Mouse (Mus musculus): ENCODE data around the gene Fam19a5. TPM values are rescaled to one million over a fixed set of nuclear protein-coding genes. Genes with fewer than 3 reads are reported as not detected.

Gene Fam19a5
- polyA plus RNA-seq, 1 experiment from 2014 or later = 4.7 TPM

- peaks cover 30% of the 10 kb centered on the region; the same call in 1 of the 2 replicates for H3K27me3 ChIP-seq (ENCODE audit: insufficient read depth, low read length)
- peak overlapping the region; percentile 43; the same call in 1 of the 2 replicates for H3K27ac ChIP-seq (ENCODE audit: low read length)
These were observed 80.0 kb downstream of the Fam19a5 start for GRCm38 (mm10) chr15:87623966-87624609.

GRCm38 (mm10) chr15:87624610-87625091 is 80.6 kb downstream of the Fam19a5 start:
- peak overlapping the region; percentile 67 for H3K4me3 ChIP-seq (ENCODE audit: low read length)
- no peaks in the 10 kb centered on the region for H3K36me3 ChIP-seq (ENCODE audit: insufficient read depth, low read length)
- H3K4me2 ChIP-seq (replicated peaks; ENCODE audit: low read depth, low read length) = peak overlapping the region; percentile 96
- under 1% methylated on average over 50 of the region's 76 CpGs for WGBS
- peaks cover 30% of the 10 kb centered on the region; the same call in 1 of the 2 replicates for H3K27me3 ChIP-seq (ENCODE audit: insufficient read depth, low read length)
- ATAC-seq (ENCODE audit: low FRiP score, low TSS enrichment) = peak; percentile 55; the same call in 1 of the 2 replicates
- no peaks in the 10 kb centered on the region for H3K9me3 ChIP-seq (ENCODE audit: low read length)
- peaks cover 5% of the 10 kb centered on the region for H3K4me1 ChIP-seq (ENCODE audit: insufficient read depth, low read length)
- peak overlapping the region; percentile 74 for H3K9ac ChIP-seq (replicated peaks; ENCODE audit: low read length)
- H3K27ac ChIP-seq (ENCODE audit: low read length) = peak overlapping the region; percentile 43; the same call in 1 of the 2 replicates

More at GRCm38 (mm10) chr15:87623966-87624609, 80.0 kb downstream of the Fam19a5 start:
- Histone ChIP-seq H3K4me3 (ENCODE audit: low read length) (peak overlapping the region; percentile 67), H3K4me1 (ENCODE audit: insufficient read depth, low read length) (peaks cover 5% of the 10 kb centered on the region), H3K9ac (replicated peaks; ENCODE audit: low read length) (peak overlapping the region; percentile 74), H3K9me3 (ENCODE audit: low read length) (no peaks in the 10 kb centered on the region), H3K4me2 (replicated peaks; ENCODE audit: low read depth, low read length) (peak overlapping the region; percentile 96), H3K36me3 (ENCODE audit: insufficient read depth, low read length) (no peaks in the 10 kb centered on the region)
- peak; percentile 90 for ATAC-seq (ENCODE audit: low FRiP score, low TSS enrichment)
- WGBS = under 1% methylated on average over 70 of the region's 86 CpGs

- ATAC-seq (ENCODE audit: low FRiP score, low TSS enrichment) = peak; percentile 83
- Histone ChIP-seq H3K4me1 (ENCODE audit: insufficient read depth, low read length) (peaks cover 5% of the 10 kb centered on the region), H3K9ac (replicated peaks; ENCODE audit: low read length) (peak overlapping the region; percentile 74), H3K4me3 (ENCODE audit: low read length) (peak overlapping the region; percentile 67), H3K9me3 (ENCODE audit: low read length) (no peaks in the 10 kb centered on the region), H3K27me3 (ENCODE audit: insufficient read depth, low read length) (peaks cover 30% of the 10 kb centered on the region; the same call in 1 of the 2 replicates), H3K27ac (ENCODE audit: low read length) (0 out of 2 replicates have a peak overlapping the region, but pooled peaks have one; percentile 10), H3K4me2 (replicated peaks; ENCODE audit: low read depth, low read length) (peak overlapping the region; percentile 96), H3K36me3 (ENCODE audit: insufficient read depth, low read length) (no peaks in the 10 kb centered on the region)
- 1% methylated on average over 54 of the region's 68 CpGs for WGBS
These were observed 81.3 kb downstream of the Fam19a5 start for GRCm38 (mm10) chr15:87625236-87626023.

GRCm38 (mm10) chr15:87635272-87635671 is 91.2 kb downstream of the Fam19a5 start:
- H3K9ac ChIP-seq (replicated peaks; ENCODE audit: low read length) = no peak overlapping the region
- H3K4me1 ChIP-seq (ENCODE audit: insufficient read depth, low read length) = 0 out of 2 replicates have a peak, but pooled peaks cover 9% of the 10 kb centered on the region
- 93% methylated on average over 5 of the region's 5 CpGs for WGBS
- no peak overlapping the region for H3K4me3 ChIP-seq (ENCODE audit: low read length)
- no peaks in the 10 kb centered on the region for H3K36me3 ChIP-seq (ENCODE audit: insufficient read depth, low read length)
- H3K27me3 ChIP-seq (ENCODE audit: insufficient read depth, low read length) = no peaks in the 10 kb centered on the region
- no peak overlapping the region for H3K4me2 ChIP-seq (replicated peaks; ENCODE audit: low read depth, low read length)
- H3K9me3 ChIP-seq (ENCODE audit: low read length) = no peaks in the 10 kb centered on the region
- no peak for ATAC-seq (ENCODE audit: low FRiP score, low TSS enrichment)
- H3K27ac ChIP-seq (ENCODE audit: low read length) = no peak overlapping the region

- no peak overlapping the region for H3K27ac ChIP-seq (ENCODE audit: low read length)
- no peaks in the 10 kb centered on the region for H3K27me3 ChIP-seq (ENCODE audit: insufficient read depth, low read length)
- WGBS = 60% methylated on average over 4 of the region's 4 CpGs
- no peak overlapping the region for H3K4me3 ChIP-seq (ENCODE audit: low read length)
- ATAC-seq (ENCODE audit: low FRiP score, low TSS enrichment) = peak; percentile 35; the same call in 1 of the 2 replicates
- H3K9ac ChIP-seq (replicated peaks; ENCODE audit: low read length) = no peak overlapping the region
- H3K36me3 ChIP-seq (ENCODE audit: insufficient read depth, low read length) = no peaks in the 10 kb centered on the region
- no peaks in the 10 kb centered on the region for H3K9me3 ChIP-seq (ENCODE audit: low read length)
- 0 out of 2 replicates have a peak, but pooled peaks cover 9% of the 10 kb centered on the region for H3K4me1 ChIP-seq (ENCODE audit: insufficient read depth, low read length)
- H3K4me2 ChIP-seq (replicated peaks; ENCODE audit: low read depth, low read length) = no peak overlapping the region
These were observed 92.3 kb downstream of the Fam19a5 start for GRCm38 (mm10) chr15:87636407-87636806.

GRCm38 (mm10) chr15:87637234-87637633 is 93.1 kb downstream of the Fam19a5 start:
- no peaks in the 10 kb centered on the region for H3K27me3 ChIP-seq (ENCODE audit: insufficient read depth, low read length)
- ATAC-seq (ENCODE audit: low FRiP score, low TSS enrichment) = no peak
- no peak overlapping the region for H3K9ac ChIP-seq (replicated peaks; ENCODE audit: low read length)
- no peak overlapping the region for H3K4me2 ChIP-seq (replicated peaks; ENCODE audit: low read depth, low read length)
- no peaks in the 10 kb centered on the region for H3K9me3 ChIP-seq (ENCODE audit: low read length)
- no peak overlapping the region for H3K27ac ChIP-seq (ENCODE audit: low read length)
- no peak overlapping the region for H3K4me3 ChIP-seq (ENCODE audit: low read length)
- 0 out of 2 replicates have a peak, but pooled peaks cover 9% of the 10 kb centered on the region for H3K4me1 ChIP-seq (ENCODE audit: insufficient read depth, low read length)
- no peaks in the 10 kb centered on the region for H3K36me3 ChIP-seq (ENCODE audit: insufficient read depth, low read length)

GRCm38 (mm10) chr15:87638270-87638669 is 94.2 kb downstream of the Fam19a5 start:
- no peak overlapping the region for H3K27ac ChIP-seq (ENCODE audit: low read length)
- ATAC-seq (ENCODE audit: low FRiP score, low TSS enrichment) = peak; percentile 64; the same call in 1 of the 2 replicates
- H3K27me3 ChIP-seq (ENCODE audit: insufficient read depth, low read length) = no peaks in the 10 kb centered on the region
- WGBS = 48% methylated on average over 11 of the region's 11 CpGs
- no peak overlapping the region for H3K4me3 ChIP-seq (ENCODE audit: low read length)
- H3K9ac ChIP-seq (replicated peaks; ENCODE audit: low read length) = no peak overlapping the region
- no peaks in the 10 kb centered on the region for H3K9me3 ChIP-seq (ENCODE audit: low read length)
- 0 out of 2 replicates have a peak, but pooled peaks cover 9% of the 10 kb centered on the region for H3K4me1 ChIP-seq (ENCODE audit: insufficient read depth, low read length)
- H3K4me2 ChIP-seq (replicated peaks; ENCODE audit: low read depth, low read length) = no peak overlapping the region
- H3K36me3 ChIP-seq (ENCODE audit: insufficient read depth, low read length) = no peaks in the 10 kb centered on the region

- Histone ChIP-seq H3K27ac (ENCODE audit: low read length) (no peak overlapping the region), H3K36me3 (ENCODE audit: insufficient read depth, low read length) (no peaks in the 10 kb centered on the region), H3K27me3 (ENCODE audit: insufficient read depth, low read length) (no peaks in the 10 kb centered on the region), H3K9me3 (ENCODE audit: low read length) (no peaks in the 10 kb centered on the region), H3K9ac (replicated peaks; ENCODE audit: low read length) (no peak overlapping the region), H3K4me3 (ENCODE audit: low read length) (no peak overlapping the region), H3K4me1 (ENCODE audit: insufficient read depth, low read length) (no peaks in the 10 kb centered on the region), H3K4me2 (replicated peaks; ENCODE audit: low read depth, low read length) (no peak overlapping the region)
- WGBS = 68% methylated on average over 5 of the region's 5 CpGs
- ATAC-seq (ENCODE audit: low FRiP score, low TSS enrichment) = no peak
These were observed 102.4 kb downstream of the Fam19a5 start for GRCm38 (mm10) chr15:87646313-87647061.

GRCm38 (mm10) chr15:87649651-87650050 is 105.6 kb downstream of the Fam19a5 start:
- H3K27me3 ChIP-seq (ENCODE audit: insufficient read depth, low read length) = no peaks in the 10 kb centered on the region
- 0 out of 2 replicates have a peak, but pooled peaks cover 4% of the 10 kb centered on the region for H3K4me1 ChIP-seq (ENCODE audit: insufficient read depth, low read length)
- H3K4me3 ChIP-seq (ENCODE audit: low read length) = no peak overlapping the region
- H3K36me3 ChIP-seq (ENCODE audit: insufficient read depth, low read length) = no peaks in the 10 kb centered on the region
- no peak overlapping the region for H3K4me2 ChIP-seq (replicated peaks; ENCODE audit: low read depth, low read length)
- no peak for ATAC-seq (ENCODE audit: low FRiP score, low TSS enrichment)
- H3K9ac ChIP-seq (replicated peaks; ENCODE audit: low read length) = no peak overlapping the region
- no peaks in the 10 kb centered on the region for H3K9me3 ChIP-seq (ENCODE audit: low read length)
- H3K27ac ChIP-seq (ENCODE audit: low read length) = no peak overlapping the region
- 82% methylated on average over 2 of the region's 2 CpGs for WGBS

All from kidney, embryonic 16.5 days (tissue).